Mouse (Mus musculus) T-helper 1 cell (primary cell): ENCODE measurements at regions not wholly inside any gene's neighbourhood (a gene's known extent, or its start where the extent isn't known, plus 50 kb on each side); places are given as distances from the start of the nearest gene placed in this dataset.

Experiments
- in situ Hi-C: fragments of 300-600 bp; cut with MboI, MseI; formaldehyde crosslinking; loops from one replicate; pipeline ENCODE4 v1.15.1; 2025; ENCODE audit warnings: high pct_unique_total_duplicates

- in situ Hi-C loops = no loop called here
Observed at GRCm38 (mm10) chr11:32990201-32990600, 157.0 kb downstream of the Fgf18 start.

- in situ Hi-C loops = no loop called here
Observed at GRCm38 (mm10) chr11:32978899-32979298, 154.5 kb upstream of the Smim23 start.

DNA sequence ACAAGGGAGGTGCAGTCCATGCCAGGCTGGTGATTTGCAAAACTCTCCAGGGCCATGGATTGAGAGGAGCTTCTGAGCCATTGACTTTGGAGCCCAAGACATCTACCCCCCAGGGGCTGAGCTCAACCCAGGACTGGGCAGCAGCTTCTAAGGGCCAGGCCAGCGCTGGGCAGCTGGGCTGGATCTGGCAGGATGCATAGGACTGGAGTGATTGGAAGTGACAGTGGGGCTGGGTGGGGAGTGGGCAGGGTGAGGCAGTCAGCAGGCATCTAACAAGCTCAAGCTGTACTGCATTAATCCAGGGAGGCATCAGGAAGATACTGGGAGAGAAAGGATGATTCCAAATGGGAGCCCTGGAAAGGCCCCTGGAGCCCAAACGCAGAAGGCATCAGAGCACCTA, 152.2 kb upstream of the Smim23 start:
- in situ Hi-C loops = no loop called here

GRCm38 (mm10) chr11:32973453-32973852, 149.0 kb upstream of the Smim23 start:
- in situ Hi-C loops = no loop called here

DNA sequence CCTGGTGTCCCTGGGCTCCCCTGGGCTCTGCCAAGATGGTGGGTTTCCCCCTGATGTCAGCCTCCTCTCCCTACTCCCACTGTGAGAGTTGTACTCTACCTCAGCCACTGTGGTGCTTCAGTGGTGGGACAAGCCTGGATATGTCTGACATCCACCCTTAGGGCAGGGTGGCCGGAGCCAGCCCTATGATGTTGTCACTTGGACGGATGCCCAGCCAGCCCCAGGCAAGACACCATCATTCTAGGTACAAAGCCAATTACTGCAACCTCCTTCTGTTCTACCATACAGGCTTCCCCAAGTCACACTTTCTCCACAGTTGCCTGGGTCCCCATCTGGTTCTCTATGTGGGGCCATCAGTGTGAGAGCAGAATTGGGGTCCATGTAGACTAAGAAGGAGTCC, 141.0 kb upstream of the Smim23 start:
- in situ Hi-C loops = no loop called here

GRCm38 (mm10) chr11:32963625-32964293, 139.4 kb upstream of the Smim23 start:
- in situ Hi-C loops = no loop called here

GRCm38 (mm10) chr11:32961600-32961999, 137.2 kb upstream of the Smim23 start:
- in situ Hi-C loops = no loop called here

DNA sequence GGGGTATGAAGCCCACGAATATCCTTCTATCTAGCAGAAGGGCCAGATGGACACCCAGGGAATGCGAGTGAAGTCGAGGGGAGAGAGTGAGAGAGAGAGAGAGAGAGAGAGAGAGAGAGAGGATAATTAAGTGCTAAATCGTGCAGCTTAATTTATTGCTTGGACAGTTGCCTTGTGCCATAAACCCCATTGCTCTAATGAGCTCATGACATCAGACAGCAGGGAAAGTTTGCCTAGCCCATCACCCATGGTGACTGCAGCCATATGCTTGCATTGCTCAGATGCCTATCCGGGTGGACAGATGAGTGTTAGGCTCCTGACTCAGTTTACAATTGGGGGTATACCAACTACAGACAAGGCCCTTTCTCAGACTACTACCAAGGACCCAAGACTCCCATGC, 134.6 kb upstream of the Smim23 start:
- in situ Hi-C loops = no loop called here

DNA sequence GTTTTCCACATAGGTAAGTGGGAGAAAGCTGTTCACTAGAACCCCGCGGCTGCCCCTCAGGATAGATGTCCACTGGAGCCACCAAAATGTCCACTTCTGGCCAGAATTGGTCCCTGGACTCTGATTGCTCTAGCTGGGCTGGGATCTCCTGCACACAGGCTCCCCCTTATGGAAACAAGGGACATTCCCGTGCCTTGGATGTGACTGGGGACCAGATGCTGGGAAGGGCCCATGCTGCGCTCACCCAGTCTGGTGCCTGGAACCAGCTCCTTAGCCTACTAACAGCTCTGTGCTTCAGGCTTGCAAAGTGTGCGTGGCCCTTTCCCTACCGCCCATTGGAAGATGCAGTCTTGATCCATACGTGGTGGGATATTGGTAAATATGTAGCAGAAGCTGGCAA, 132.6 kb upstream of the Smim23 start:
- in situ Hi-C loops = no loop called here

GRCm38 (mm10) chr11:32952271-32952670, 127.9 kb upstream of the Smim23 start:
- in situ Hi-C loops = no loop called here

- in situ Hi-C loops = no loop called here
Observed at GRCm38 (mm10) chr11:32948132-32948531, 123.7 kb upstream of the Smim23 start.

DNA sequence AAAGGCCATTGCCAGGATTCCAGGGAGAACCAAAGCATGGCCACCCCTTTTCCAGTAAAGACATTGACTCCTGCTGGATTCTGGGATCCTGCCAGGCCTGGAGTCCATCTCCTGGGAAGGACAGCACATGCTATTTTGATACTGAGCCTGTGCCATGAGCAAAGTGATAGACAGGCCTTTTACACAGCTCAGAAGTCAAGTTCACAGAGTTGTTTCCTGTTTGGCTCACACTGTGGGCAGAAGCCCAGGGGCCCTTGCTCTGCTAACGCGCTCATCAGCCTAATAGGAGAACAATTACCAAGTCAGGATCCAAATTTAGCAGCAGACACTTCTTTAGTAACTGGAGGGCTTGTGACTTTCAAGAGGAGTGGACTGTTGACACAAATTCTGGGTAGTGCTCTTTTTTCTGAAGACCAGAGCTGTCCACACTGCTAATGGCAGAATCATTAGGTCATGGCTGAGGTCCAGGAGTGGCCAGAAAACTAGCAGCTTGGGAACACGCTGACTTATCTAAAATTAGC, 122.1 kb upstream of the Smim23 start:
- in situ Hi-C loops = no loop called here

GRCm38 (mm10) chr11:32945071-32945470, 120.7 kb upstream of the Smim23 start:
- in situ Hi-C loops = no loop called here

DNA sequence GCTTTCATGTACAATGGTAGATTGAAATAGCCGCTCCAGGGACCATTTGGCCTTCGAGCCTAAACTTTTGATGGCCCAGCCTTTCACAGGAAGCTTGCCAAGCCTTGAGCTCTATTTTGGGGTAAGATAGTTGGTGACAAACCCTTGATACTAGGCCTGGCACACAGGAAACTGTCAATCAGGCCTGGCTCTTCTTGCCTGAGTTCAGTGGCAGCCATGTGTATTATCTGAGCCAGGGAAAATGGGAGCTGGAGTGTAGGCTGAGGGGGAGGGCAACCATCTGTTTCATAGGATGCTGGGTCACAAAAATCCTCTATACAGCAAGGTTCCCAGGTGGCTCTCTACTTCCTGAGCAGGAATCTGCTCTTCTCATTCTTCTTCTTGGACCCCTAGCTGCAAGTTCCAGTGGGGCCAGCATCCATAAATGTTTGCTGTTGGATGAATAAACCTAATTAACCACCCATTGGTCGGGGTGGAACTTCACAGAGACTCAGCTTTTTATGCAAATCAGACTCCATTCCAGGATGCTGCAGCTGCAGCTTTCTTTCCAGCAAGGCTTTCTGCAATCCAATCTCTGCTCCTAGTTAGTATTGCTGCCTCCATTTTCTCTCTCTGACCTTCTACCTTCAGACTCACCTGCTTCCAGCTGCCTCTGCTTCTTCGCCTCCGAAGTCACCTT, 117.1 kb upstream of the Smim23 start:
- in situ Hi-C loops = no loop called here

DNA sequence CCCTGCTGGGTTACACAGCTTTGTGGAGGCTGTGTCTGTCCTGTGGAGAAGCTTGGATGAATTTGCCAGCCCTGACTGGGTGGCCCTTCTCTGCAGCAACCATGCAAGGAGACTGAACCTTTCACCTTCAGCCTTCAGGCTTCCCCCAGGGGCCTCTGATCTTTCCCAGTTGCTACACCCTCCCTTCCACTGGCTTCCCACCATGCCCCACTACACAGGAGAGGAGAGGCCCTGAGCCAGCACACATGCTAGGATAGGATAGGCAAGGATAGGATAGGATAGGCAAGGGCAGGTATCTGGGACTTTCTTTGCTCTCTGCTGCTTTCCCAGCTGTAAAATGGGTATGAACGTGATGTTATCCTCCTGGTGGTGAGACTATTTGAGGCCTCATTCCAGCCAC, 114.7 kb upstream of the Smim23 start:
- in situ Hi-C loops = loop anchor here (10.0 kb wide), 1 partner anchor 446 kb away; no protein-coding TSS in a partner anchor

DNA sequence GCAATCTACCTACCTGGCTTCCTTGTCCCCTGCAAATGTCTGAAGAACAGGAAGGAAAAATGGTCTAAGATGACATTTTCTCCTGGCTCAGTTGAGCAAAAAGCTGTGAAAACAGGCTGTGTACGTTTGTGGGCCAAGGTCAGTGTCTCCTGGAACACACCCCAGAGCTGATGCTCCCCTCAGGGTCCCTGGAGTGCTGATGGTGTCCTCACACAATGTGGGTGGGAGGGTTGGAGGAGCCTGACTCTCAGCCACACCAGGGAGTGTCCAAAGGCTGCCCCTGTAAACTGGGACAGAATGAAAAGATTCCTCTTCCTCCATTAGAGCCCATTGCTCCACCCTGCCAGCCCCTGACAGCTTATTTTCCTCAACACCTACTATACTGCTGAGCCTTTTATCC, 112.8 kb upstream of the Smim23 start:
- in situ Hi-C loops = loop anchor here (10.0 kb wide), 1 partner anchor 448 kb away; no protein-coding TSS in a partner anchor

DNA sequence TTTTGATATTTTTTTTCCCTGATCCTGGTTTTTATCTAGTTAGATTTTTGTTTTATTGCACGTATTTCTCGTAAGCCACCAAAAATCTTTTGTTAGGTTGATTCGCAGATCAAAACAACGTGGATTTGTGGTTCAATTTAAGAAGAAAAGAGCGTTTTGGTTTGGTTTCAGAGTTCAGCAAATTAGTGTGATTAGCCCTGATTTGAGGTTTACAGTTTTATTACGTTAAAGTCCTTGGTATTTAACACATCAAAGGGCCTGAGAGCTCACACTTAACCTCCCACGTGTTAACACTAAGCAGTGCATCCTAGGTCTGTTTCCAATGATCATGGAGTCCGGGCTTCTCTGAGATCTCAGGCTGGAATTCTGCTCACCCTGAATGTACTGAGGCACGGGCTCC, 107.5 kb upstream of the Smim23 start:
- in situ Hi-C loops = loop anchor here (10.0 kb wide), 1 partner anchor 453 kb away; no protein-coding TSS in a partner anchor

DNA sequence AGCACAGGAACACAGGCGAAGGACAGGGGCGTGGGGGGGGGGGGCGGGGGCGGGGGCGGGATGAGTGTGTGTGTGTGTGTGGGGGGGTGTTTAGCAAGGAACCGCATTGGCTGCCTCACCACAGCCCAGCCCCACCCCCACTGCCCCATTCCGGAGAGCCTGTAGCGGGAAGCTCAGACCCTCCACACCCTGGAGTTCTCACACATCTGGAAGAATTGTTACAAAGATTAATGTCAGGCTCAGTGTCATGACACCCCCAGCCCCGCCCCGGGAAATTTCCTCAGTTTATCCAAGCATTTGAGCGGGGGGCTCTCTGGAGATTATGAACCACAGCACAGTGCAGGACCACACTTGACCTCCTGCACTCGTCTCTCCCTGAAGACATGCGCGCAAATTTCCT, 106.6 kb upstream of the Smim23 start:
- in situ Hi-C loops = loop anchor here (10.0 kb wide), 1 partner anchor 454 kb away; no protein-coding TSS in a partner anchor

- in situ Hi-C loops = no loop called here
Observed at GRCm38 (mm10) chr11:32928837-32929236, 104.4 kb upstream of the Smim23 start.

DNA sequence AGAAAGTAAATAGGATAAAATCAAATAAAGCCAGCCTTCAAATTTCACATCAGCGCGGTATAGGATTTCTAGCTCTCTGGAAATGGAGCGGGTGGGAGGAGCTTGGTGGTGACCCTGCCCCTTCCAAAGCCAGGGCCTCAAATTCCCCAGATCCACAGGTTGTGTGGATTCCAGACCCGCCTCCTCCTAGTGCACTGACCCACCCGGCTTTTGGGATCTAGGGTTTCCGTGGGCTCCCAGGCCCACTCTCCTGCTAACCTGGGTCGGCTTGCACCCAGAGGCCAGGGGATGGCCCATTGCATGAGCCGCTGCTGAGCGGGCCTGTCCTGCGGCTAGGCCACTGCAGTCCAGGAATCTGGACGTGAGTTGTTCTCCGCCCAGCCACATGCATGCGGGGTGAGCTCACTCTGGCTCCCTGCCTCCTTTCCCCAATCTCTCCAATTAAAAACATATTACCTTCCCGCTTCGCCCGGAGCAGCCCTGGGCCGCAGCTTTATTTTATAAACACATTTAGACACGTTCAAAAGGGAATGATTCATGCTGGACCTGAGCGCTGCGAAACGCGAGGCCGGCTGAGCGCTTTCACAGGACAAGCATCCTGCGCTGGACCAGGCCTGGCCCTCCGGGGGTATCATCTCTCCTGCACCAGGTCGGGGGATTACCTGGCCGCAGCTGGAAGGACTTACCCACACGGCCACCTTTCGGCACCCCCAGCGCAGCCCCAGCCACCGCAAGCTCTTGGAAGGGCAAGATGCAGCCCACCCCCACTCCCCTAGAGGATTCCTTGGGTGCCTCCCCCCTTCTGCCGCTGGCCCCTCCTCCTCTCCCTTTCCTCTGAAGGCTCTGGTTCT, 101.2 kb upstream of the Smim23 start:
- in situ Hi-C loops = no loop called here

DNA sequence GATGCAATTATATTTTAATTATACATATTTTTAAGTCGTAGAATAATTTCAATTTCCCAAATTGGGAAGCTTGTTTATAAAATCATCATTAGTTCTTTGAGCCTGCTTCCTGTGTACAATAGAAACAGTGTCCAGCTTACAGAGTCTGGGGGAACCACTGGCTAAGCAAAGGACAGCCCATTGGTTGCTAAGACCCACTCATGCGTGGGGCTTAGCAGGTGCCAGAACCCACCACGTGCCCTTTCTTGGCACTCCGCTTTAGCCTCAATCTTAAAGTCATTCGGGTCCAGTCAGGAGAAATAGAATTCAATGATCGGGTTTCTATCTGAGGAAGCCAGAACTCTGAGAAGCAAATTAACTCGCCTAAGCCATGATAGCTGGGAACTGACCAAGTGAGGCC, 100.5 kb upstream of the Smim23 start:
- in situ Hi-C loops = no loop called here

DNA sequence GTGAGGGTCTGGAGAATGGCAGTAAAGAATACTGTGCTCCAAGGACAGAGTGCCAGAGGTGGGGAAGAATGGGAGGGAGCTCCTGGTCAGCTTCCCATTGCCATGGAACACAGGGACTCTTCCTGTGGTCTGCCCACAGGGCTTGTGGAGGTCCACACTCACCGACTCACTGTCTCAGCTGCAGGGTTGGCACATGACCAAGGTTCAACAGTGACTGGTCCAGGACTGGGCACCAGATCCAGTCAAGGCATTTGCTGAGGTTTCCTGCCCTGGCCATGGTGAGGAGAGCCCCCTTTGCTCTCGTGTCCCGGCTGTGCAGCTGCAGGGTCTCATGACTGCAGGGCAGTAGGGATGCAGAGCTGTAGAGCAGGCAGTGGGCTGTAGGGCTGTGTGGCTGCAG, 88.7 kb upstream of the Smim23 start:
- in situ Hi-C loops = no loop called here
